Mouse (Mus musculus): Measurements from ENCODE around the gene Vmn1r33.
"Not testable (repeated sequence)": the region's sequence is repeated elsewhere in the genome, so short reads cannot be mapped to it uniquely, and the experiment has no call there.

Vmn1r33 gene

DNA sequence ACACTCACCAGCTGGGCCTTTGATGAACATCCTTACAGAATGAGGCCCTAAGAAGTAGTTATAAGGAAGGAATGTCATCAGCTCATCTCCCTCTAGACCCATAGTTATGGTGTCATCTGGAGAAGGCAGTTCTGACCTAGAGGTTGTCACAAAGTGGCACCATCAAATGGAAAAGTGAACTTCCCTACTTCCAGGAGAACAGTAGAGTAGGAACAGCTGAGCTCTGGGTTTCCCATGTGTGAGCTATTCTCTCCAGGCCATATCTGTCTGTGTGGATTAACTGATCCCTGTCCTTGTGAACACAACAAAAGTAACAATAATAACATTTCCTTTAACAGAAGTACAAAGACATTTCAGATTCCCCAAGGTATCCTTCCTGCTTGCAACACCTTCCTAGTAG is at the start of gene Vmn1r33:
Gene Vmn1r33 (minus strand): TSS at position 101 of the 400 bp plus-strand sequence.
- DNase-seq (ENCODE audit: low spot score), result not testable (repeated sequence)

DNA sequence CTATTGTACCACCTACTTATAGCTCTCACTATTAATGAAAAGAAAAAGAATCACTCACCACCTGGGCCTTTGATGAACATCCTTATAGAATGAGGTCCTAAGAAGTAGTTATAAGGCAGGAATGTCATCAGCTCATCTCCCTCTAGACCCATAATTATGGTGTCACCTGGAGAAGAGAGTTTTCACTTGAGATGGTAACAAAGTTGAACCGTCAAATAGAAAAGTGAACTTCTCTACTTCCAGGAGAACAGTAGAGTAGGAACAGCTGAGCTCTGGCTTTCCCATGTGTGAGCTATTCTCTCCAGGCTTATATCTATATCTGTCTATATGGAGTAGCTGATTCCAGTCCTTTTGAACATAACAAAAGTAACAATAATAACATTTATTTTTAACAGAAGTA is 25.7 kb upstream of the Vmn1r33 start, which contains the start of gene Vmn1r34:
Gene Vmn1r34 (minus strand): TSS at position 101 of the 400 bp plus-strand sequence.
- DNase-seq (ENCODE audit: low spot score), result no peak

DNA sequence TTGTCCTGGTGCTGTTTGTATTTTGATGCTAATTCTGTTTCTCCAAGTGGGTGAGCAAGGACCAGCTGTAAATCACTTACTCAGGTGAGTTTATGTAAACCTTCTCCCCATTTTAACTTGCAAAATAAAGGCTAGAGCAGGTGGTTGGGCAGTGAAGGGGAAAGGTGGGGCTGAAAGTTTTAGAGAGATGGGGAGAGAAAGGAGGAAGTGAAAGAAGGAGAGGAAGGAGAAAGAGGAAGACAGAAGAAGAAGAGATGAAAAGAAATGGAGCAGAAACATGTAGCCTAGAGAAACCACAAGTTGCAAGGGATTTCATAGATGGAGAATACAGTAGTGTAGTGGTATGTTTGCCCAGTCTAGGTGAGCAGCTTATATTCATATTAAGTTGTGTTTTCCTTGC is 22.3 kb downstream of the Vmn1r33 start:
- no peak for DNase-seq (ENCODE audit: low spot score)

Measured in retina, embryonic 14.5 days (tissue).